Comparison of ENCODE assay signal across 8 mouse cellular contexts in the genomic region with DNA sequence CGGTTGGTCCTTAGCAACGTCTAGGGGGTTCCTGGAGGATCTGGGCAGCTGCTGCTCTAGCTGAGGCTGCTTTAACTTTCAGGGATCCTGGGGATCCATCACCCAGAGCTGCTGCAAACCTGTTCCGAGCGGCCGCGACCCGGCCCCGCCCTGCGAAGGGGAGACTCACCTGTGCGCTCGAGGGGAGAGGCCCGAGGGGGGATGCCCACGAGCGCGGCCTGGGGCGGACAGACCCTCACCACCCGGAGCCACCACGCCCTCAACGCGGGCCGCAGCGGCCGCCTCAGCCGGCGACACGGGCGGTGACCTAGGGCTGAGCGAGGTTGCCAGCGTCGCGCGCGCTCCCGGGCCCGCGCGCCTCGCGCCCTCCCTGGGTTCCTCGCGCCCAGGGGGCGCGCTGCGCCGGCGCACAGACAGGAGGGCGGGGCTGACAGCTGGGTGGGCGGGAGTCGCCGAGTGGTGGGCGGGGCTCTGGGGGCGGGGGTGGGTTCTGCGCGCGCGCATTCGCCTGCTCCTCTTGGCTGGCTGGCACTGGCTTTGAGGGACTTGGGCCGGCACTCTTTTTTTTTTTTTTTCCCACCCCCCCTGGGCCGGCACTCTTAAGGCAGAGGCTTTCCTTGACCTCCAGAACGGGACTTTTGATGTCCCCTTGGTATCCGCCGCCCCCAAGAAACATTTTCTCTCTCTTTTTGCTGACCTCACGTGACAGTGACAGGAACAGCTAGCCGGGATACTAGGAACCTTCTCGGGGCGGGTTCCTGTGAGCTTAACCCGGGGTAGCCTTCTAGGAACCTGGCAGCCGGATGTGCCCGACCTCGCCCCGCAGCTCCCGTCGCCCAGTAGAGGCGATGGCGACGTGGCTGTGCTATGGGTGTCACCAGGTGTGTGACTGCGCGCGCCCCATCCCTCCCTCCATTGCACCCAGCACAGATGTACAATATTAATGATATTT. TPM values are rescaled to one million over a fixed set of nuclear protein-coding genes. Genes with fewer than 3 reads are reported as not detected.
DNase-seq lines count a peak whose midpoint lies in the region; ATAC-seq and TF ChIP-seq lines count a peak whose summit lies in the region.

A gene (minus strand): TSS at position 411 of the 952 bp plus-strand sequence.

- peak within 1 kb of the TSS; percentile 76 for H3K9ac ChIP-seq in hindbrain, embryonic 15.5 days

- intact Hi-C loops in left cerebral cortex, adult 2 months (cut with DNase I): loop anchor here (2.0 kb wide), 1 partner anchor 61 kb away; a partner anchor contains a TSS

- H3K27ac ChIP-seq in hindbrain, embryonic 15.5 days (replicated peaks): peak within 1 kb of the TSS; percentile 87
- H3K27ac ChIP-seq in left cerebral cortex, adult 2 months: peak within 1 kb of the TSS; percentile 80

- no peaks in the 10 kb centered on the region for H3K36me3 ChIP-seq in hindbrain, embryonic 15.5 days

- peak within 1 kb of the TSS; percentile 94 for H3K4me2 ChIP-seq in hindbrain, embryonic 15.5 days

- H3K4me3 ChIP-seq in hindbrain, embryonic 15.5 days: peak within 1 kb of the TSS; percentile 66
- peak within 1 kb of the TSS; percentile 69 for H3K4me3 ChIP-seq in left cerebral cortex, adult 2 months

- H3K9me3 ChIP-seq in hindbrain, embryonic 15.5 days: no peaks in the 10 kb centered on the region

- under 1% methylated on average over 39 of the region's 79 CpGs for WGBS in hindbrain, embryonic 15.5 days

- TF ChIP-seq CTCF in left cerebral cortex, adult 2 months (IDR thresholded peaks at IDR 0.05): no peak; the same call in none of the 2 replicates

- peaks cover 18% of the 10 kb centered on the region for H3K4me1 ChIP-seq in hindbrain, embryonic 15.5 days (replicated peaks)

- peak; percentile 88 for ATAC-seq in hindbrain, embryonic 15.5 days (ENCODE audit: low FRiP score, low read depth)
- peak; percentile 83 for ATAC-seq in megakaryocyte, adult 5-6 weeks (ENCODE audit: poor library complexity, severe bottlenecking)

- H3K27me3 ChIP-seq in hindbrain, embryonic 15.5 days: no peaks in the 10 kb centered on the region

- DNase-seq in adipocyte (ENCODE audit: low spot score): peak; percentile 84
- DNase-seq in cerebellum, postnatal 4 days (ENCODE audit: low spot score in 2 of 2): peak; percentile 49 to 77
- DNase-seq in gastrocnemius, adult 18-20 months (ENCODE audit: low spot score): peak; percentile 71
- peak; percentile 40 to 70 for DNase-seq in left cerebral cortex, adult 2 months (ENCODE audit: extremely low spot score in 1 of 2, low spot score in 2 of 2)
- peak; percentile 55 for DNase-seq in right cerebral cortex, adult 18-20 months
- peak; percentile 76 for DNase-seq in urinary bladder, postnatal 14 days (ENCODE audit: low spot score)

RNA-seq across cellular contexts. Expression of the gene that starts here (rescaled TPM):
- 1 to 10 TPM; 3.0 to 4.2 TPM for total RNA-seq in gastrocnemius, adult 18-20 months (2021)
- 52.0 TPM in 2 replicates for polyA plus RNA-seq in hindbrain, embryonic 15.5 days (2015; fragmentation: Nextera tagmentation; extraction: Ambion mirVana)
- 10 to 100 TPM; 24.4 to 30.8 TPM for total RNA-seq in left cerebral cortex, adult 2 months (2021)
- total RNA-seq in megakaryocyte, adult 5-6 weeks (2015): 11.8 and 12.0 TPM in 2 replicates
- 9.8 and 10.6 TPM in 2 replicates for total RNA-seq in megakaryocyte, adult 5-6 weeks (2017)

Comparison
In these comparisons a context has a peak if more than half of its experiments do, and no peak if none do; other contexts are left out.
1. Peak in every context shown above with its lines: DNase-seq, ATAC-seq, H3K4me3 ChIP-seq and H3K27ac ChIP-seq.